Mouse (Mus musculus): Measurements from ENCODE around the gene Srpk2. TPM values are rescaled to one million over a fixed set of nuclear protein-coding genes. Genes with fewer than 3 reads are reported as not detected.

Gene Srpk2
- polyA plus RNA-seq, 1 experiment from 2014 or later: 112 TPM

DNA sequence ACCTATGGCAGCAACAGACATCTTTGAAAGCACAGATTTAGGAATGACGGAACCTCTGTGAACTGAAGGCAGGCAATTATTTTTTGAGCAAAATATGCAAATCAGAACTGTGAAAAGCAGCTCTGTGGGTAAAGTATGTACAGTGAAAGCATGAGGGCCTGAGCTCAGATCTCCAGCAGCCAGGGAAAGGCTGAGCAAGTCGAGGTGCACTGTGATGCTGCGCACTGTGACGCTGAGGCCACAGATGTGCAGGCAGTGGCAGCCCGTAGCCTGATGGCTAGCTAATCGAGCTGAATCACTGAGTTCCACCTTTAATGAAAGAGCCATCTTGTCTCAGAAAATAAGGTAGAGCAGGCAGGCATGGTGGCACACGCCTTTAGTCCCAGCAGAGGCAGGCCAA lies 148.7 kb downstream of the Srpk2 start:
- peaks cover 10% of the 10 kb centered on the region for H3K36me3 ChIP-seq (ENCODE audit: control insufficient read depth, insufficient read depth, low read length)
- no peak overlapping the region for H3K4me3 ChIP-seq (ENCODE audit: low read depth, low read length)
- H3K27me3 ChIP-seq (ENCODE audit: control insufficient read depth, insufficient read depth, low read depth, low read length): no peaks in the 10 kb centered on the region
- whole genome bisulfite sequencing: 75% methylated on average over 7 of the region's 7 CpGs
- H3K9ac ChIP-seq (ENCODE audit: low read depth, low read length): no peak overlapping the region
- H3K27ac ChIP-seq (ENCODE audit: low read length): no peak overlapping the region
- H3K4me2 ChIP-seq (ENCODE audit: low read length): no peak overlapping the region
- no peak for ATAC-seq
- no peaks in the 10 kb centered on the region for H3K4me1 ChIP-seq (ENCODE audit: control insufficient read depth, insufficient read depth, low read length)
- H3K9me3 ChIP-seq (replicated peaks; ENCODE audit: control insufficient read depth, low read length, poor library complexity, severe bottlenecking): no peaks in the 10 kb centered on the region

DNA sequence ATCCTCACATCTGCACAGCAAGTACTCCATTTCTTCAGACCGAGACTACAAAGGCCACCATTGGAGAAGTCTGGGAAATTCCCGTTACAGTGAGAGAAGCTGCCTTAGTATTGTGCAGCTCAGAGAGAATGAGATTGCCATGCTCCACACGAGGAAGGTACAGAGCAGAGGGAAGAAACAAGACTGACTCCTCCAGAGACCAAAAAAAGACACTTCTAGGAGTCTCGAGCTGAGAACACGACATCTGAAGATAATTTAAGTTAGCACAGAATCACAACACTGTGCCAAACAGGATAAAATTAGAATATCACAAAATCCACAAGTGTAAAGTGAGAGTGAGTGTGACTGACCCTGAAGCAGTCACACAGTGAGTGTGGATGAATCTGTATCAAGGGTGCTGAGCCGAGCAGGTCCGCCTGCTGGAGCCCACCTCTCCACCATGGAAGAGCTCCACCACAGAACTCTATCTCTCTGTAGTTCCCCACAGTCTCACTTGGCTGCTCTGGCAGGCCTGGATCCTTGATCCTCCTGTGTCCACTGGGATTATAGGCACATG lies 152.8 kb downstream of the Srpk2 start:
- Histone ChIP-seq H3K27ac (ENCODE audit: low read length) (no peak overlapping the region), H3K4me3 (ENCODE audit: low read depth, low read length) (no peak overlapping the region), H3K4me2 (ENCODE audit: low read length) (no peak overlapping the region), H3K36me3 (ENCODE audit: control insufficient read depth, insufficient read depth, low read length) (0 out of 2 replicates have a peak, but pooled peaks cover 3% of the 10 kb centered on the region), H3K9me3 (replicated peaks; ENCODE audit: control insufficient read depth, low read length, poor library complexity, severe bottlenecking) (no peaks in the 10 kb centered on the region), H3K4me1 (ENCODE audit: control insufficient read depth, insufficient read depth, low read length) (no peaks in the 10 kb centered on the region), H3K27me3 (ENCODE audit: control insufficient read depth, insufficient read depth, low read depth, low read length) (no peaks in the 10 kb centered on the region), H3K9ac (ENCODE audit: low read depth, low read length) (no peak overlapping the region)
- ATAC-seq: no peak
- WGBS: 86% methylated on average over 7 of the region's 7 CpGs

- Histone ChIP-seq H3K9ac (ENCODE audit: low read depth, low read length) (no peak overlapping the region), H3K9me3 (replicated peaks; ENCODE audit: control insufficient read depth, low read length, poor library complexity, severe bottlenecking) (no peaks in the 10 kb centered on the region), H3K27me3 (ENCODE audit: control insufficient read depth, insufficient read depth, low read depth, low read length) (no peaks in the 10 kb centered on the region), H3K4me3 (ENCODE audit: low read depth, low read length) (no peak overlapping the region), H3K4me2 (ENCODE audit: low read length) (no peak overlapping the region), H3K4me1 (ENCODE audit: control insufficient read depth, insufficient read depth, low read length) (no peaks in the 10 kb centered on the region), H3K36me3 (ENCODE audit: control insufficient read depth, insufficient read depth, low read length) (0 out of 2 replicates have a peak, but pooled peaks cover 3% of the 10 kb centered on the region), H3K27ac (ENCODE audit: low read length) (no peak overlapping the region)
- WGBS: 99% methylated on average over 6 of the region's 6 CpGs
- no peak for ATAC-seq
Measured at GRCm38 (mm10) chr5:23531100-23531499, 153.3 kb downstream of the Srpk2 start.

DNA sequence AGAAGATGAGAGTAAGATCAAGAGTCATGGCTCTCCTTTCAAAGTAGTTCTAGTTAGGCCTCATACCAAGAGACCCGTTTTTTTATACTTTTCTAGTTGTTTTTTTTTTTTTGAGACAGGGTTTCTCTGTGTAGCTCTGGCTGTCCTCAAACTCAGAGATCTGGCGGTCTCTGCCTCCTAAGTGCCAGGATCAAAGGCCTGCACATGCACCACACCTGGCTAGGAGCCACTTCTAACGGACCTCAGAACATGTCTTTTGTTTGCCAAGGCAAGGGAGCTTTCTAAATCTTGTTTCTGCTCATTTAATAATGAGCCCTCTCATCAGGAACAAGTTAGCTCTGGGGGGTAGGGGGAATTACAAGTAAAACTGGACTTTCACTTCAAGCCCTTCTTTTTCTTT lies 159.8 kb downstream of the Srpk2 start:
- Histone ChIP-seq H3K36me3 (ENCODE audit: control insufficient read depth, insufficient read depth, low read length) (peaks cover 8% of the 10 kb centered on the region; the same call in 1 of the 2 replicates), H3K4me2 (ENCODE audit: low read length) (no peak overlapping the region), H3K4me3 (ENCODE audit: low read depth, low read length) (no peak overlapping the region), H3K27ac (ENCODE audit: low read length) (no peak overlapping the region), H3K9me3 (replicated peaks; ENCODE audit: control insufficient read depth, low read length, poor library complexity, severe bottlenecking) (no peaks in the 10 kb centered on the region), H3K9ac (ENCODE audit: low read depth, low read length) (no peak overlapping the region), H3K4me1 (ENCODE audit: control insufficient read depth, insufficient read depth, low read length) (no peaks in the 10 kb centered on the region), H3K27me3 (ENCODE audit: control insufficient read depth, insufficient read depth, low read depth, low read length) (no peaks in the 10 kb centered on the region)
- 78% methylated on average over 3 of the region's 3 CpGs for WGBS
- no peak for ATAC-seq

- no peak for ATAC-seq
- no peak overlapping the region for H3K4me3 ChIP-seq (ENCODE audit: low read depth, low read length)
- H3K4me1 ChIP-seq (ENCODE audit: control insufficient read depth, insufficient read depth, low read length): peaks cover under 1% of the 10 kb centered on the region; the same call in 1 of the 2 replicates
- peaks cover 8% of the 10 kb centered on the region; the same call in 1 of the 2 replicates for H3K36me3 ChIP-seq (ENCODE audit: control insufficient read depth, insufficient read depth, low read length)
- H3K9ac ChIP-seq (ENCODE audit: low read depth, low read length): no peak overlapping the region
- no peaks in the 10 kb centered on the region for H3K9me3 ChIP-seq (replicated peaks; ENCODE audit: control insufficient read depth, low read length, poor library complexity, severe bottlenecking)
- no peak overlapping the region for H3K4me2 ChIP-seq (ENCODE audit: low read length)
- H3K27me3 ChIP-seq (ENCODE audit: control insufficient read depth, insufficient read depth, low read depth, low read length): no peaks in the 10 kb centered on the region
- 91% methylated on average over 3 of the region's 3 CpGs for WGBS
- no peak overlapping the region for H3K27ac ChIP-seq (ENCODE audit: low read length)
Measured at GRCm38 (mm10) chr5:23523936-23524335, 160.5 kb downstream of the Srpk2 start.

GRCm38 (mm10) chr5:23521645-23522044 lies 162.8 kb downstream of the Srpk2 start:
- H3K4me3 ChIP-seq (ENCODE audit: low read depth, low read length): no peak overlapping the region
- H3K36me3 ChIP-seq (ENCODE audit: control insufficient read depth, insufficient read depth, low read length): peaks cover 10% of the 10 kb centered on the region; the same call in 1 of the 2 replicates
- H3K9me3 ChIP-seq (replicated peaks; ENCODE audit: control insufficient read depth, low read length, poor library complexity, severe bottlenecking): no peaks in the 10 kb centered on the region
- peaks cover 5% of the 10 kb centered on the region; the same call in 1 of the 2 replicates for H3K4me1 ChIP-seq (ENCODE audit: control insufficient read depth, insufficient read depth, low read length)
- no peak overlapping the region for H3K27ac ChIP-seq (ENCODE audit: low read length)
- 96% methylated on average over 1 of the region's 1 CpGs for WGBS
- ATAC-seq: no peak
- H3K27me3 ChIP-seq (ENCODE audit: control insufficient read depth, insufficient read depth, low read depth, low read length): no peaks in the 10 kb centered on the region
- no peak overlapping the region for H3K9ac ChIP-seq (ENCODE audit: low read depth, low read length)
- no peak overlapping the region for H3K4me2 ChIP-seq (ENCODE audit: low read length)

GRCm38 (mm10) chr5:23519679-23520078 lies 164.7 kb downstream of the Srpk2 start:
- no peaks in the 10 kb centered on the region for H3K9me3 ChIP-seq (replicated peaks; ENCODE audit: control insufficient read depth, low read length, poor library complexity, severe bottlenecking)
- no peak for ATAC-seq
- no peak overlapping the region for H3K9ac ChIP-seq (ENCODE audit: low read depth, low read length)
- H3K4me2 ChIP-seq (ENCODE audit: low read length): no peak overlapping the region
- no peak overlapping the region for H3K4me3 ChIP-seq (ENCODE audit: low read depth, low read length)
- peaks cover 15% of the 10 kb centered on the region; the same call in 1 of the 2 replicates for H3K36me3 ChIP-seq (ENCODE audit: control insufficient read depth, insufficient read depth, low read length)
- no peaks in the 10 kb centered on the region for H3K27me3 ChIP-seq (ENCODE audit: control insufficient read depth, insufficient read depth, low read depth, low read length)
- 95% methylated on average over 3 of the region's 3 CpGs for WGBS
- peaks cover 5% of the 10 kb centered on the region; the same call in 1 of the 2 replicates for H3K4me1 ChIP-seq (ENCODE audit: control insufficient read depth, insufficient read depth, low read length)
- H3K27ac ChIP-seq (ENCODE audit: low read length): no peak overlapping the region

DNA sequence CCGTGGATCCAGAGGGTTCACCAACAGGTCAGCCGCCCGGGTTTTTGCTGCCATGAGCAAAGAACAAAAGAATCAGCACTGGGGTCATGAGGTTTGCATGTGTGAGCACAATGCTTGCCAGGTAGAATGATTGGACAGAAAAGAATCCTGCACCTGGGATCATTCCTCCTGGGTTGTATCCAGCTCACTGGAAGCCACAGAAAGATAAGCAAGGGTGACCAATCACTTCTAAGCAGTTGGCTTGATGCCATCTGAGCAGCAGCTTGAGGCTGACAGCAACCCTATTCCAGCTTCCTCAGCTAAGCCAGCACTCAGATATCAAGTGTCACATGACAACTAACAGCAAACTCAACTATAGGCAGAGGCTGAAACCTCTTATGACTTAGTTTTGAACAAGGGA lies 165.7 kb downstream of the Srpk2 start:
- Histone ChIP-seq H3K4me2 (ENCODE audit: low read length) (no peak overlapping the region), H3K27me3 (ENCODE audit: control insufficient read depth, insufficient read depth, low read depth, low read length) (no peaks in the 10 kb centered on the region), H3K36me3 (ENCODE audit: control insufficient read depth, insufficient read depth, low read length) (peaks cover 11% of the 10 kb centered on the region; the same call in 1 of the 2 replicates), H3K4me3 (ENCODE audit: low read depth, low read length) (no peak overlapping the region), H3K4me1 (ENCODE audit: control insufficient read depth, insufficient read depth, low read length) (peaks cover 5% of the 10 kb centered on the region; the same call in 1 of the 2 replicates), H3K9ac (ENCODE audit: low read depth, low read length) (no peak overlapping the region), H3K27ac (ENCODE audit: low read length) (no peak overlapping the region), H3K9me3 (replicated peaks; ENCODE audit: control insufficient read depth, low read length, poor library complexity, severe bottlenecking) (no peaks in the 10 kb centered on the region)
- 70% methylated on average over 3 of the region's 3 CpGs for WGBS
- no peak for ATAC-seq

- H3K4me1 ChIP-seq (ENCODE audit: control insufficient read depth, insufficient read depth, low read length): peaks cover 5% of the 10 kb centered on the region; the same call in 1 of the 2 replicates
- H3K27ac ChIP-seq (ENCODE audit: low read length): no peak overlapping the region
- no peaks in the 10 kb centered on the region for H3K27me3 ChIP-seq (ENCODE audit: control insufficient read depth, insufficient read depth, low read depth, low read length)
- H3K36me3 ChIP-seq (ENCODE audit: control insufficient read depth, insufficient read depth, low read length): peaks cover 16% of the 10 kb centered on the region
- WGBS: 72% methylated on average over 4 of the region's 4 CpGs
- H3K9me3 ChIP-seq (replicated peaks; ENCODE audit: control insufficient read depth, low read length, poor library complexity, severe bottlenecking): no peaks in the 10 kb centered on the region
- no peak overlapping the region for H3K4me3 ChIP-seq (ENCODE audit: low read depth, low read length)
- H3K4me2 ChIP-seq (ENCODE audit: low read length): no peak overlapping the region
- H3K9ac ChIP-seq (ENCODE audit: low read depth, low read length): no peak overlapping the region
- no peak for ATAC-seq
Measured at GRCm38 (mm10) chr5:23517839-23518238, 166.6 kb downstream of the Srpk2 start.

All from midbrain, embryonic 16.5 days (tissue).